Mouse (Mus musculus) erythroblast, adult 5-6 weeks (primary cell): ENCODE results near the gene Sec24a. TPM values are rescaled to one million over a fixed set of nuclear protein-coding genes. Genes with fewer than 3 reads are reported as not detected.
A peak's percentile ranks its signal among the peaks of the same experiment; 100 is the strongest.
"Not testable (repeated sequence)": the region's sequence is repeated elsewhere in the genome, so short reads cannot be mapped to it uniquely, and the experiment has no call there.

ENCODE experiments used
- ATAC-seq: replicated peaks from 2 replicates; pipeline ENCODE4 v1.8.0; 2016; ENCODE audit warnings: moderate number of reproducible peaks, mild to moderate bottlenecking, moderate TSS enrichment, inconsistent platforms; ENCODE audit not compliant: poor library complexity, low FRiP score, severe bottlenecking
- total RNA-seq, 2 experiments: library from RNA; stranded (forward) in 1 of 2; stranded (reverse) in 1 of 2; fragments of 150-400 nt in 1 of 2; fragments of 200-764, 138-1000 nt in 1 of 2; gene quantifications; 2 replicates each; pipeline versions ENCODE4 v1.2.3 to v1.2.4; 2015 to 2017; ENCODE audit warnings: low replicate concordance in 2 of 2

The Sec24a gene
- total RNA-seq, 2 experiments from 2014 or later, result 2.0 to 7.3 TPM

- ATAC-seq, result no peak
Observed at GRCm38 (mm10) chr11:51694984-51695383, 68.5 kb downstream of the Sec24a start.

DNA sequence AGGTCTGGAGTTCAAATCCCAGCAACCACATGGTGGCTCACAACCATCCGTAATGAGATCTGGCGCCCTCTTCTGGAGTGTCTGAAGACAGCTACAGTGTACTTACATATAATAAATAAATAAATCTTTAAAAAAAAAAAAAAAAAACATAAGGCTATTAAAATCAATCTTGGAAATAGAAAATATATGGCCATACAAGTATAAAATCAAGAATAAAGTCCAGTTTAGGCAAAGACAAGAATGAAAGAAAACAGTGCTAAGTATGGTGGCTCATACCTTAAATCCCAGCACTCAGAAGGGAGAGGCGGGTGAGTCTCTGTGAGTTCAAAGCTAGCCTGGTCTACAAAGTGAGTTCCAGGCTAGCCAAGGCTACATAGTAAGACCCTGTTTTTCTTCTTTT lies 72.8 kb downstream of the Sec24a start:
- not testable (repeated sequence) for ATAC-seq

DNA sequence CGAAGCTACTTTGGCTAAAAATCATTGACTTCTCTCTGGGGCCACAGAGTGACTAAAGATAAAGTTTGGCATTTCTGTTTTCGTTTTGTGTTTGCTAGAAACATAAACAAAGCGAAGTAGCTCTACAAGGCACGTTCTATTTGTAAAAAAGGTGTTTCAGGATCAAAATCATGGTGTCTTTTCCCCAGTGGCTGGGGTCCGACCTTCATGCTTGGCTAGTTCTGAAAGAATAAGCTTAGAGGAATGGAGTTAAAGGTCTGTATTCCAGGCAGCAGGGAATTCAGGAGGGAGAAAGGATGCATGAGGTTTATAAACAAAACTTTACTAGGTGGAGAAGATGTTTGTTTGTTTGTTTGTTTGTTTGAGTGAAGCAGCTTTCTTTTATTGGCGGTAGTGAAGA lies 74.1 kb downstream of the Sec24a start:
- no peak for ATAC-seq

DNA sequence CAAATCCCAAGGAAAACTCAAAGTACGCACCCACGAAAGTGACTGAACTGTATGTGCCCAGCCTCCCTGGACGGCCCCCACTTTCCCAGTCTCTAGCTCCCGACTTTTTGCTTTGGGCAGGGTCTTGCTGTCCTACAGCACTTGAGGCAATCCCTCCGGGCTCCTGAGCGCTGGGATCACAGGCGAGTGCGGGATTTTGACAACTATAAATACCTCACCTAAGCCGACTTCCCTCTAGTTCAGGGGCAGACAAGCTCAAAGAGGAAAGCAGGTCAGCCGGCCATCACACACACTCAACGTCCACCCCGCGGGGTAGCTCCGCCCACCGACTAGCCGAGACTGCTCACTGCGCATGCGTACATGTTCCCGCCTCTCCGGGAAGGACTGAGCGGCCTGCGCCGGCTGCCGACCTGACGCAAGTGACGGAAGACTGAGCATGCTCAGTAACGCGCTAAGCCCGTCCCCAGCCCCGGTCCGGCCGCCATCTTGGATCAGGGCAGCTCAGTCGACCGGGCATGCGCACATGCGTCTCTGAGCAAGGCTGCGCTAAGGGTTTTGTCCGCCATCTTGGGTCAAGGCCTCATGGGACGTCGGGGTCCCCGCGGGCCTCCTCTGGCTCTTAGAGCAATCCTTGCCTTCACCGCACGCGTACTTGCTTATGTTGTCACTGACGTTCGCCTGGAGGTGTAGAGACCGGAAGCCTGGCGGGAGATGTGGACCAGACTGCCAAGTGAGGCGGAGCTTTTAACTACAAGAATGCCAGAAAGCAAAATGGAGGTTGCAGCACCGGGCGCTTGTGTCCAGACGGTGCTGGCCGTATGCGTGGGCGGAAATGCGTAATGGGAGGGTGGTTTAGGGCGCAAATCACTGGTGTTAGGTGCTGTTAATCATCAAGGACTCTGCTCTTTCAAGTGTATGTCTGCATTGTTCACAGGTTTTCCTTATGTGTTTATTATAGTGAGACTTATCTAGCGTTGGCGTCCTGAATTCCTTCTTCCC lies 74.8 kb downstream of the Sec24a start, which contains the start of gene 0610009B22Rik:
0610009B22Rik (minus strand) TSS at position 545 of the 999 bp plus-strand sequence.
- ATAC-seq, result peak; percentile 96

DNA sequence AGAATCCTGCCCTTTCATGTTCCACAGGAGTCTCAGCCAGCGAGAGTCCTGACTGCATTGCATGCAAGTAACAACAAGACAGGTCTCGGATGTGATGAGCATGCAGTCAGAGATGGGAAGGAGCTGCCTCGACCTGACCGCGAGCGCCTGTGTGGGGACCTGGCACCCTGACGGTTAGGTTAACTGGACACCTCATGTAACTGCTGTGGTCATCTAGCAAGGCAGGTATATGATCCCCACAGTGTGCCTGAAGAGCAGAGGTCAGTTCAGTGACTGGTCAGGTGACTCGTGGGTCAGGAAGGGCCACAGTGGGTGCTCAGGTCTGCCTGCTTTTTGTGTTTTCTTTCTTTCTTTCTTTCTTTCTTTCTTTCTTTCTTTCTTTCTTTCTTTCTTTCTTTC lies 81.5 kb downstream of the Sec24a start:
- 0 out of 2 replicates have a peak, but pooled peaks have one; percentile 23 for ATAC-seq

- ATAC-seq, result peak; percentile 91
Observed at GRCm38 (mm10) chr11:51681324-51681975, 82.0 kb downstream of the Sec24a start.

GRCm38 (mm10) chr11:51679466-51679865 lies 84.0 kb downstream of the Sec24a start:
- no peak for ATAC-seq

GRCm38 (mm10) chr11:51677737-51678418 lies 85.6 kb downstream of the Sec24a start:
- ATAC-seq, result no peak

DNA sequence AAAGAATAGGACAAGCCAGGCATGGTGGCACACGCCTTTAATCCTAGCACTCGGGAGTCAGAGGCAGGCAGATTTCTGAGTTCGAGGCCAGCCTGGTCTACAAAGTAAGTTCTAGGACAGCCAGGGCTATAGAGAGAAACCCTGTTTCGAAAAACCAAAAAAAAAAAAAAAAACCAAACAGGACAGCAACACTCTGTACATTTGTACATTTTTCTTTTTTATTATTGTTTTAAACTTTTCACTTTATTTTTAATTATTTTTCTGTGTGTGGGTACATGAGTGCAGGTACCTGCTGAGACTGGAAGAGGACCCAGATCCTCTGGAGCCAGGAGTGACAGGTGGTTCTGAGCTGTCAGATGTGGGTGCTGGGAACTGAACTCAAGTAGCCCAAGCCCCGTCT lies 88.0 kb downstream of the Sec24a start:
- no peak for ATAC-seq

GRCm38 (mm10) chr11:51673291-51673690 lies 90.1 kb downstream of the Sec24a start:
- ATAC-seq, result no peak

DNA sequence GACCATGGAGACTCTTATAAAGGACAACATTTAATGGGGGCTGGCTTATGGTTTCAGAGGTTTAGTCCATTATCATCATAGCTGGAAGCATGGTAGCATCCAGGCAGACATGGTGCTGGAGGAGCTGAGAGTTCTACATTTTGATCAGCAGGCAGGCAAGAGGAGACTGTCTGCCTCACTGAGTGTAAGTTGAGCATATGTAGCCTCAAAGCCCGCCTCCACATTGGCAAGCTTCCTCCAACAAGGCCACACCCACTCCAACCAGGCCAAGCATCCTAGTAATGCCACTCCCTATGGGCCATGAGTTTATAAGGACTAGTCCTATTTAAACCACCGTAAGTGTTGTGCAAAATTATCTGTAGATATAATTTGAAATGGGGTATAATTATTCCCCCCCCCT lies 92.1 kb downstream of the Sec24a start:
- no peak; the same call in 1 of the 2 replicates for ATAC-seq

DNA sequence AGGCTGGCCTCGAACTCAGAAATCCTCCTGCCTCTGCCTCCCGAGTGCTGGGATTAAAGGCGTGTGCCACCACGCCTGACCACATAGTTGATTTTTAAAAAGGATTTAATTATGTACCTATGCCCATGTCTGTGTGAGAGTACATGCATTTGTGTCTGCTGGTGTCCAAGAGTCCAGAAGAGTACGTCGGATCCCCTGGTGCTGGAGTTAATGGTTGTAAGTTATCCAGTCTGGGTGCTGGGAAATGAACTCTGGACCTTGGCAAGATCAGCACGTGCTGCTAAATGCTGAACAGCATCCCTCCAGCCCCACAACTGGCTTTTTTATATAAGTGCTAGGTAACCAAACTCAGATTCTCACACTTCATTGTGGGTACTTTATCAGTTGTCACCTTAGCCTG lies 92.6 kb downstream of the Sec24a start:
- no peak for ATAC-seq

DNA sequence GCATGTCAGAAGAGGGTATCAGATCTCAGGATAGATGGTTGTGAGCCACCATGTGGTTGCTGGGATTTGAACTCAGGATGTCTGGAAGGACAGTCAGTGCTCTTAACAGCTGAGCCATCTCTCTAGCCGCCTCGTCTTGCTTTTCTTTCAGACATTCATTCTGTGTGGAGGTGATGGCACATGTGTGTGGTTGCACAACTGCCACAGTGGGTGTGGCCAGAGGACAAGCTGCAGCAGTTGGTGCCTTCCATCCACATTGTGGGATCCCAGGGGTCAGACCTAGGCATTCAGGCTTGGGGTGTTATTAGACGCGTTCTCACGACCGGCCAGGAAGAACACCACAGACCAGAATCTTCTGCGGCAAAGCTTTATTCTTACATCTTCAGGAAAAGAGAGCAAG lies 98.7 kb downstream of the Sec24a start:
- ATAC-seq, result not testable (repeated sequence)

GRCm38 (mm10) chr11:51662632-51663031 lies 100.8 kb downstream of the Sec24a start:
- no peak for ATAC-seq

GRCm38 (mm10) chr11:51661867-51662365 lies 101.5 kb downstream of the Sec24a start:
- no peak for ATAC-seq

- peak; percentile 83 for ATAC-seq
Observed at GRCm38 (mm10) chr11:51658705-51659104, 104.7 kb downstream of the Sec24a start.

- no peak for ATAC-seq
Observed at GRCm38 (mm10) chr11:51658291-51658690, 105.1 kb downstream of the Sec24a start.

DNA sequence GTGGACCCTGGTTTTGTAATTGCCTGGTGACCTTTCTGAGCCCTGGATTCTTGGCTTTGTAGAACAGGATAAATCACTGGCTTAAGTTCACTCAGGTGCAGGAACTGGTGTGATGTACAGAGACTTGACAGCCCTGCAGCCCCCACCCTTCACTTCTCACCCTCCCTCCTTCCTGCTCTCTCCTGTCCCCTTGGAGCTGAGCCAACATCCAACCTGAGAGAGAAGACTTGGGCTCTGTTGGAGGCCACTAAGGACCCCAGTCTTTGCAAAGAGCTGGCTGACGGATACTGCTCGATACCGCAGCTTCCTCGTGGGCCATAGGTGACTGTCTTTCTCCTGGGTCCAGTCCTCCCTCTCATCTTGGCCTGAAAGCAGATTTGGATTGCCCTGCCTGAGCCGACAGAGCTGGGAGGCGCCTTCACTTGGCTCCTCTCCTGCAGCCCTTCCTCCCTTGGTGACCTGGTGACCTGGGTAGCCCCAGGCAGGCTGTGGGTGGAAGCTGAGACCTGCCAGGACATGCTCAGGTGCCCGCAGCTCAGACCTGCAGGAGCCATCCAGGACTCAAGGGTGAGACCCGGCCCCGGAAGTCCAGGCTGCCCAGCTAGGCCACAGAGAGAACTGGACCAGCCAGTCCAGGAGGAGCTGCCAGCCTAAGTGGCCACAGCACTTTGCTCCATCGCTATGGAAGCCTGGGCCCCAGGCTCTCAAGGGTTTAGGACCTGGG lies 106.5 kb downstream of the Sec24a start:
- no peak for ATAC-seq

DNA sequence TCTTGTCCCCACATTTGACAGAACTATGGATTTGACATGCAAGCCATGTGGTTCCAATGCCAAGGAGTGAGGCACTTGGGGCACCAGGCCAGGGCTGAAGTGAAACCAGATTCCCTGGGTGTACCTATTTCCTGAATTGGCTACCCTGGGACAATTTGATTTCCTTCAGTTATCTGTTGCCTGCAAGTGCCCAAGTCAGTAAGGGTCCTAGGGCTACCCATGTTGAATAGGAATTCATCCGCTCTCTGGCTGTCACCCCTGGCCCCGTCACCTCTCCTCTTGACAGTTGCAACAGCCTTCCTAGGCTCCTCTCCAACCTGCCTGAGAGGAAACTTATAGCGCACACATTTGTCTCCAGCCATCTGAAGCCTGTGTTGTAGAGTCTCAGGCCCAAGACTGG lies 108.5 kb downstream of the Sec24a start:
- ATAC-seq, result no peak
